Mouse (Mus musculus): ENCODE data around the gene Apba1.

The Apba1 gene

DNA sequence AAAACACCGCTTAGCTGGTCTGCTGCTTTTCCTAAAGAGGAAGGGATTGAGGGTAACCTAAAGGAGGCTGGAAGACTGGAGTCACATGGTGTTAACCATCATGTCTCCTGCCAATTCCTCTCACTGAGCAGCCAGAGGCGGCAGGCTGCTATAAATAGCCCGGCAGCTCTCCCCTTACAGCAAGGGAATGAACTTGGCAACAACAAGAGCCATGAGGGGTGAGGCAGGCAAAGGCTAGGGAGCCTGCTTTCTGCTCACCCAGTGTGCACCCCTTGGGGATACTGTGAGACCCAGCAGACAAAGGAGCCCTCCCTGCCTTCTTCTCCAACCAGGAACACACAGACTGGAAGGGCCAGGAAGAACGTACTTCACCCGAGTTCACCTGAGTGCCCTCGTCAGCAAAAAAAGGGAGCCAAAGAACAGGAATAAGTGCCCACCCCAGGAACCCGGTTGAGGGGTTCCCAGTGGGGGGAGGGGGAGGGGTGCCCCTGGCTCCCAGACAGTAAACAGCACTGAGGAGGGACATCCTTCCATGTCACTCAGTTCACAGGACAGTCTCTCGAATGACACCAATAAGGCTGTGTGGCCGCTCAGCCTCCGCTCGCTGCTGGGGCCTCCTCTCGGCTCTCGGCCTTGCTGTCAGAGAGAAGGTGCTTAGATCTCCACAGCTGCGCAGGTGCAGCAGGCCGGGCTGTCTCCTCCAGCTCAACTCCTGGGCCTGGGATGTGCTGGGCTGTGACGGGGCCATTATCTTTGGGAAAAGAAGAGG lies 214.4 kb downstream of the Apba1 start:
- DNase-seq (ENCODE audit: low read depth, low spot score): no peak

DNA sequence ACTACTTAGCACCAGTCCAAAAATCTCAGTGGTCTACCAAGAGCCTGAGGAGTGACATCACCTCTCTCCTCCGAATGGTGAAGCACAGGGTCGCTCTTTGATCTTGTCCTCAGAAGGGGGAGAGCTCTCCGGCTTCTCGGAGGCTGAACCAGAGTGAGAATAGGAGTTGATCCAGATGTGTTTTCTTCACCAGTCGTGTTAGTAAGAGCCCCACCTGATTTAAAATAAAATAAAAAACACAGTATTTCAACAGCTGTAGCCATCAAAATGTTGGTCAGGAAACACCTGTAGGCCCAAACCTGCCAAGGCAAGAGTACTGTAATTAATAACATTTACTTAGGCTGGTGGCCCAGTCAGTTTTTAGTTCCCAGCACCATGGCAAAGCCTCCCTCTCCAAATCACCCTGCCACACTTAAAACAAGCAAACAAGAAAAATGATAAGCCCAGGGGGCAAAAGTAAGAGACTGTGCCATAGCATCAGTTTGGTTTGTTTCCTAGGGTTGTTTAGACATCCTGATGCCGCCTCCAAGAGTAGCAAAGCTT lies 219.3 kb downstream of the Apba1 start:
- no peak for DNase-seq (ENCODE audit: low read depth, low spot score)

DNA sequence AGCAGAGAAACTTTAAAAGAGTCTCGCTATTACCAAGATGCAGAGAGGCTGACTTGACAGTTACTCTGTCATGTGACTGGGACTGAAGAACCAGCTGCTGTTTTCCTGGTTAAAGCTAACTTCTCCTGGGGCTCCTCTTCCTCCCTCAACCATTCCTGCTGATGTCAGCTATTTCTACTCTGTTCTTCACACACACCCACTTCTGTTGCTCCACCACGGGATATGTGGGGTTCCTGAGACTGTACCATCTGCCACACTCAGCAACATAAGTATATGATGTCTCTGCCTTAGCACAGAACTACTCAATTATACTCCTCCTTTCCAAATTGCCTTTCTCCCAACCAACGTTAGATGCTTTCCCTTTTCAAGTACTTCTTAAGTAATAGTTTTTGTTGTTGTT lies 221.9 kb downstream of the Apba1 start:
- DNase-seq (ENCODE audit: low read depth, low spot score): no peak

DNA sequence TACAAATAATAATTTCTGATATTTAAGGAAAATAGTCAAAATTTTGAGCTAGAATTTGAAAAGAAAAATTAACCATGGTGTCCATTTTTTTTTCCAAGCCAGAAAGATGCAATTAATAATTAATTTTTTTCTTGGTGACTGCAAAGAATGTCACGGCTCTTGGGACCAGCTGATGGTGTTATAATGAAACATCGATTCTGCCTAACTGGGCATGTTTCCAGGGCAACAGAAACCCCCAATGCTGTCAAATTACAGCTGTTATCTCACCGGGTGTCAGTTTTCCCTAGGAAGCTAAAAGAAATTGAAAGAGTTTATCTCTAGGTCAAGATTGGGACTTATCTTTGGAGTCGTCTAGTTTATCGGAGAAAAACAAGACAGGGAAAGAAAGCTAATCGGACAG lies 225.5 kb downstream of the Apba1 start:
- DNase-seq (ENCODE audit: low read depth, low spot score): no peak

DNA sequence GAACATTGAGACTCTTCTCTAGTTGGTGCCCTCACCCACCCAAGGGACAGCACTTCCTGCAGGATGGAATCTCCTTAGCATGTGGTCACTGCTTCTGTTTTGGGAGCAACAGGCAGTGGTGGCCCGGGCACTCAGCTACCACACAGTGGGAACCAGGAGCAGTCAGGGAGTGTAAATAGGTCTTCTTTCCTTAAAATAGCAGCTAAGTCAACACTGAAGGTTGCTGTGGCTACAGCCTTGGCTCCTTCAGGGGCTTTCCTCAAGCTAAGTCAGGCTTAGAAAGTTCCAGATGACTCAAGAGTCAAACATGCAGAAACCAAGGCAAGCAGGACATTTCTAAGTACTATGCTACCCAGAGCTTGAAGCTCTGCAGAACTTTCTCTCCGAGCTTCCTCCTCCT lies 228.6 kb downstream of the Apba1 start:
- DNase-seq (ENCODE audit: low read depth, low spot score): no peak

DNA sequence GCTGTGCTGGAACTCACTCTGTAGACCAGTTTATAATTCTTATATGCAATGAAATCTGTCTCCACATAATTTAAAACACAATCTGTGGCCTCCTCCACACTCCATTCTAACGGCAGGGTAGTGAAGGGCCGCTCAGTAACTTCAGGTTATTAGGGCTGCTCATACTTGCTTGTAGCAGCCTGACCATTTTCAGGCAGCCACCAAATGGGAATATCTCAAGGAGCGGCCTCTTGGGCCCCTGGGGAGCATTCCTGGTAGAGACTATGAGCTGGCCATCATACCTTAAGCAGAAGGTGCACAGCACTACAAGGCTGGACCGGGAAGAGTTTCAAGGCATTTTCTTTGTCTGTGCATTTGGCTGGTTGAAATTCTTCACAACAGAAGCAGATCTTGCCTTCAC lies 229.5 kb downstream of the Apba1 start:
- no peak for DNase-seq (ENCODE audit: low read depth, low spot score)

DNA sequence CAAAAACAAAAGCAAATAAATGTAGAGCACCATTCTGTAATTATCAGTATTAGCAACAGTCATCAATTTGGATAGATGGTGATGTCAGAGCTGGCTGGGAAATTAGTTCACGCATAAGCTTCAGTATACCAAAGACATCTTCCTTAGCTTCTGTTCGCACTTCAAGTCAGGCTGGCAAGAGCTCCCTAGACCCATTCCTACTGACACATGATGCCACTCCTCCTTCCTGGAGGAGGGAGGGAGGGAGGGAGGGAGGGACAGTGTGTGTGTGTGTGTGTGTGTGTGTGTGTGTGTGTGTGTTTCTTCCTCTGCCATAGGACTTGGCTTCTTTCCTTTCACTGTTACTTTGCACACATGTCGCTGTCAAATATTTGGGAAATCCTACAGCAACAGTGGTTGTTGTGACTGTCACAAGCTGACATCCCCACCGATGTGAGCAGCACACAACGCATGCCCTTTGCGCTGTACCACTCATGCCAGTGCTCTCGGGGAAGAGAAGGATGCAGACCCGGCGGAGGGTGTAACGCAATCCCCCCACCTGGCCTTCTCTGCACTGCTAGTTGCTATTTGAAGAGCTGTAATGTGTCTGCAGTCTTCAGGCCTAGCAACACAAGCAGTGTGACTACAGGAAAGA lies 237.2 kb downstream of the Apba1 start:
- DNase-seq (ENCODE audit: low read depth, low spot score): no peak
